Mouse (Mus musculus) testis, postnatal 14 days (tissue): ENCODE results near the gene Zfp428.

Experiments
- DNase-seq: peaks from one replicate; pipeline ENCODE4 v3.0.0; 2021; ENCODE audit warnings: low spot score

Gene Zfp428

DNA sequence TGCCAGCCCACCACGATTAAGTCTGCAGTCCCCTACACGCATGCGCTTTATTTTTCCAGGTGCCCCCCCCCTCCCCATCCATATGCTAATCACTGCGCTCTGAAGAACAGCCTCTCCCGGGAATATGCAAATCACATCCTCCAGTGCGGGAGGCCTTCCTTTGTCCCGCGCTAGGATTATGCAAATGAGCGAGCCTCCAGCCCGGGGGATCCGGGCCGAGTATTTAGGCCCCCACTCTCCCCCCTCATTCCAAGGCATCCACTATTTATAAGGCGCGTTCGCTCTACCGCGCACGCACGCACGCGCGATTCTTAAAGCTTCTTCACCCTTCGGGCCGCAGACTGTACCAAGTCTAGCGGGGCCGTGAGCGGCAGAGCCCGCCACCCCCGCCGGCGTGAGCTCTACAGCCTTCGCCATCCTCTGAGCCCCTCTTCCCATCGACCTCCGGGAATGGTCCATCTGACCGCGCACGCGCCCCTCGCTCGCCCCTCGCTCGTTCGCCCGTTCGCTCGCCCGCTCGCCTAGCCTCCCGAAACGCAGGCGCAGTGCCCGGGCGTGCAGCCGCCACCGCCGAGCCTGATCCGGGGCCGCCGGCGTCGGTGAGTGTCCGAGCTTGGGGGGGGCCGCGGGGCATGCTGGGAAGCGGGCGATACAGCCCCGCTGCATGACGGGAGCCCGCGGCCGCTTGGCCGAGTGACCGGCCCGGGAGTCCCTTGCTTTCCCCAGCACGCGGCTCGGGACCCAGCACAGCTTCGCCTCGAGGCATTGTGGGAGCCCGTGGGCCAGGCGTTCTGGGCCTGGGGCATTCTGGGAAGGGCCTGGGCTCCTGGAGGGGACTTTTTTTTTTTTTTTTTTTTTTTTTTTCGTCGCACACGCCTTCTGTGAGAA lies at the start of gene Zfp428:
TSS of gene Zfp428 (plus strand) at position 169 of the 888 bp plus-strand sequence.
- peak; percentile 90 for DNase-seq

- DNase-seq = no peak
Measured at GRCm38 (mm10) chr7:24457726-24458370, 49.0 kb upstream of the Zfp428 start.

GRCm38 (mm10) chr7:24459440-24459839 lies 47.4 kb upstream of the Zfp428 start:
- DNase-seq = no peak

DNA sequence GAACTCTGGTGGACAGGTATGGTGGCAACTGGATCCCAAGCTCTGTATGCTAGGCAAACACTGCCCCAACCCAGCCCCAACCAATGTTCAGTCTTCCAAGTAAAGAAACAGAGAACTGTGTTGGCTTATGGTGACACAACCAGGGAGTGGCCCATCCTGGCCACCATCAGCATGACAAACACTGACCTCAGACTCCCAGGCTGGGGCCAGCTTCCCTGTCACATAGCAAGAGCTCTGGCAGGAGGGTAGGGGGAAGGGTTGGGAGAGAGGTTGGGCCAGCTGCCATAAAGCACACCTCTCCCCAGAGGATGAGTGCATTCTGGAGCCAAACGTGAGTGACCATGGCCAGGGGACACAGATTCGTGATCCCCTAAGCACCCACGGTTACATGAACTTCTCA lies 47.0 kb upstream of the Zfp428 start:
- no peak for DNase-seq

DNA sequence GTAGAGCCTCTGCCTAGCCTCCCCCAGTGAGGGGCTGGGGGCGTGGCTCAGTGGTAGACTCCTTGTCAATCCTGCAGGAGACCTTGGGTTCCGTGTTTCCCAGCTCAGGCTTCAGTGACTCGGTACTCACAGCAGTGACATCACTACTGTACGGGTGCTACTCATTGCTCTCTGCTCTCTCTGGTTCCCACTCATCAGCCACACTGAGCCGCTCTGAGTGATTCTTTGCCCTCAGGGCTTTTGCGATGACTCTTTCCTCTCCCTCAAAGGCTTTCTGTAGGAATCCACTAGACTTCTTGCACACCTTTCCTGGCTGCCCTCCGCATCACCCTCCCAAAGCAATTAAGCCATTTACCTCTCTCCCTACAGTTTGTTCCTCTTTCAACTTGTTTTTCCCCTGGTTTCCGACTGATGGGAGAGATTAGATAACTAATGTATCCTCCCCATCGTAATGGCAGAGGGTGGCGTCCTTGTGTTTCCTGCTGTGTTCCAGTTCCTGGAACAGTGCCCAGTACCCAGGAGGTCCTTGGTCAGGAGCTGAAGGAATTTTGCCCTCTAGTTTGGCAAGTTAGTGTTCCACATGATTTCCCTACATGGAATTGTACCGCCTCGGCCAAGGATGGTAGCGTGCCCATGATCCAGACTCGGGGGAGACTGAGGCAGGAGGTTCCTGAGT lies 45.3 kb upstream of the Zfp428 start:
- no peak for DNase-seq

DNA sequence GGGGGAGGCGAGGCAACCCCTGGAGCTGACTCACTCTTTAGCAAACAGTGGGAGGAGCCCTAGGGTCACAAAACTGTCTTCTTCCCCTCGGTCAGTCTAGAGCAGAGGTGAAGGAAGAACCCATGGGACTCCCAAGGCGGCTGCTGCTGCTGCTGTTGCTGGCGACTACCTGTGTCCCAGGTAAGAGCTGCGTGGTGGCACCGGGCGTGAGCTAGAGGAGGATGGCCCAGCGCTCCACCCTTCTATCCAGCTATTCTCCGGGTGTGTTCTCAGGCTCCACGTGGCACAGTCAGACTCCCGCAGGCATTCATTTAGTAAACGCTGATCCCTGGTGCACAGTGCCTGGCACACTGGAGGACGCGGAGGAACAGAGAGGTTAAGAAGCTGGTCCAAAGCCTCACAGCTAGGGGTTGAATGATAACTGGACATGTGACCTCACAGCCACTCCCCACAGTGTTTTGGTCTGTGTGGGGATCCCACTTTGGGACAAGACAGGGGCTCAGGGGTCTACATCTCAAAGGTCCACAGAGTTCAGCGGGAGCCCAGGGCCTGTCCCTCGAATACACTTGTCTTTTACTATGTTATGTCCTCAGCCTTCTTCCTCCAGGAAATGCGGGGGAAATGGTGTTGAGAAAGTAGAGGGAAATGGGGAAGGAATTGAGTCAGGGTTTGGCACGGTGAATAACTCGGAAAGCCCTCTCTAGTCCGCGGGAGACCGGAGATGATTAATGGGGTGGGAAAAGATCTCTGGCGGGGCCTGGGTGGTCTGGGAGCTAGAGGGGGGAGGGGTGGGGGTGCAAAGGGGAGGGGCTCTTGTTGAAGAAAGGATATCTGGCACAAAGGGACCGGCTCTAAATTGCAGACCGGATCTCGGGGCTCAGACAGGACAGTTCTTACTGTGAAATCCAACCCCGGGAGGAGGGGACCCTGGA lies 44.2 kb upstream of the Zfp428 start, which contains the start of gene Plaur:
TSS of gene Plaur (plus strand) at position 97 of the 932 bp plus-strand sequence.
- DNase-seq = no peak

GRCm38 (mm10) chr7:24466835-24467234 lies 40.0 kb upstream of the Zfp428 start:
- no peak for DNase-seq

- no peak for DNase-seq
Measured at GRCm38 (mm10) chr7:24467886-24468285, 38.9 kb upstream of the Zfp428 start.

DNA sequence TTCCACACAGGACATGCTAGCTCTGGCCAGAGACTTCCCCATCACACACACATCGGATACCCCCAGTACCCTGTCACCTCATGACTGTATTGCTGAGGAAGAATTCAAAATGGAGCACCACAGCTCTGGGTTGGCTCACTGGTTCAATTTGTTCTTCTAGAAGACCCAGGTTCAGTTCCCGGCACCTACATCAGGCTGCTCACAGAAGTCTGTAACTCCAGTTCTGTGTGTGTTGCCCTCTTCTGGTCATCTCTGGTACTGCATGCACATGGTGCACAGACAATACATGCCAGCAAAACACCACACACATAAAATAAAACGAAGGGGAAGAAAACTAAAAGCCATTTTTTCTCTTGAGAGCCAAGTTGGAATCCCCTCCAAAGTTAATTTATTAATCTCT lies 37.7 kb upstream of the Zfp428 start:
- peak; percentile 62 for DNase-seq

DNA sequence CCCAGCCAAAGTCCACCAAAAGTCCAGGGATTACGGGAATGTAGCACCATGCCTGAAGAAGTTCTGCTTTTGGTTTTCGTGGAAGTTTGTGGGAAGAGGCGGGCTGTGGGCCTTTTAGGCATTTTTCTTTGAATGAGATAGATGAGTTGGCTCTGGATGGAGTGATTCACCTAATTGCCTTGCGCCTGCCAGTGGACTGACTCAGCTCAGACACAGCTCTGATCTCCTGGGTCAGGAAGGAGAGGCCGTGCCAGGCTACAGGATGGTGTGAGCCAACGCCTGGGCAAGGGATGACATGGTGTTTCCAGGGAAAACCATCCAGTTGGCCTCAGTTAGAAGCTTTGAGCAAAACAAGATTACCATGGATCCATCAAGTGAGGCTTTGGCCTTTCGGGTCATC lies 36.5 kb upstream of the Zfp428 start:
- no peak for DNase-seq

DNA sequence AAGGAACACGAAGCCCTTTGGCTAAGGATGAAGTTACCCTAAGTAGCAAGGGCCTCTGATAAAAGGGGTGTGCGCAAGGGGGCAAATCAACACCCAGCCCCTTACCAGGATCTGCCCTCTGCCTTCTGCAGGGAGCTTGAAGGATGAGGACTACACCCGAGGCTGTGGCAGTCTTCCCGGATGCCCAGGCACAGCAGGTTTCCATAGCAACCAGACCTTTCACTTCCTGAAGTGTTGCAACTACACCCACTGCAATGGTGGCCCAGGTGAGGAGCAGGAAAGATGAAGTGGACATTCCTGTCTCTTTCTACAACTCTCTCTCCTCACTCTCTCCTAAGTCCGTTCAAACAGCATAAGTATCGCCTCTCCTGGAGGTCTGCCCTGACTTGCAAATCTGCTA lies 34.4 kb upstream of the Zfp428 start:
- DNase-seq = no peak

- DNase-seq = no peak
Measured at GRCm38 (mm10) chr7:24472937-24473336, 33.9 kb upstream of the Zfp428 start.

DNA sequence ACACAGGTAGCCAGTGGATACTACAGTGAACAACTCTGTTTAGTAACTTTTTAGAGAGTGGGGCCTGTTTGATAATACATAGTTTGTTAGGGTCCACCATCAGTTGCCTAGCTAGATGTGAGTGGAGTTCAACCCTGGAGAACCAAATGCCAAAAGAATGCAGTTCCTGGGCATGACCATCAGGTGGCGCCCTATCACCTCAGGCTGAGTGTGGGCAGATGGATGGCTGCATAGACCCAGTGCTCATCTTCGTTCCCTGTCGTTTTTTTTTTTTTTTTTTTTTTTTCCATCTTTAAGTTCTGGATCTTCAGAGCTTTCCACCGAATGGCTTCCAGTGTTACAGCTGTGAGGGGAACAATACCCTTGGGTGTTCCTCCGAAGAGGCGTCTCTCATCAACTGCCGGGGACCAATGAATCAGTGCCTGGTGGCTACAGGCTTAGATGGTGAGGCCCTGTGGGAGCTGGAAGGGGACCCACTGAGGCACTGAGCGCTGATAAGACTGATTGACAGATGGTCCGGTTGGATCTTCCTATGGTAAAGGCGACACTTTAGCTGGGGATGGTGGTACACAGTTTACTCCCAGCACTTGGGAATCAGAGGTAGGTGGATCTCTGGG lies 32.8 kb upstream of the Zfp428 start:
- peak; percentile 62 for DNase-seq

DNA sequence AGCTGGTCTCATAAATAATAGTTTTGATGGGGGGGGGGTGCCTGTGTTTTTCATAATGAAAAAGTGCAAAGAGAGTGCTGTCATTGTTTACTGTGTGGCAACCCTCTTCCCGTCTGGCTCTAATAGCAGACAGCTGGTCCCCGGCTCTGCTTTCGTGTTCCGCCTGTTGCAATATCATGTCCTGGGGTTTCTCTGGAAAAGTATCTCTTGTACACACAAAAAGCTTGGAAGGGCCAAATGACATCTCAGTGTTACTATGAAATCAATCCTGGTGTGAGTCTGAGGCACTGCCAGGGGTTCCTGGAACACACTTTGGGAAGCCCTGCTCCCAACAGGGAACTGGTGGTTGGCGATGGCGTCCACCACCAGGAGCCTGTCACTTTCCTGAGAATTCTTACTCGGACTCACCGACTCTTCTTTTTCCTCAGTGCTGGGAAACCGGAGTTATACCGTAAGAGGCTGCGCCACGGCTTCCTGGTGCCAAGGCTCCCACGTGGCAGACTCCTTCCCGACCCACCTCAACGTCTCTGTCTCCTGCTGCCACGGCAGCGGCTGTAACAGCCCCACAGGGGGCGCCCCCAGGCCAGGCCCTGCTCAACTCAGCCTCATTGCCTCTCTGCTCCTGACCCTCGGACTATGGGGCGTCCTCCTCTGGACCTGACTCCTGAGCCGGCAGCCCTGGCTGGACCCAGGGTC lies 31.8 kb upstream of the Zfp428 start:
- DNase-seq = no peak

DNA sequence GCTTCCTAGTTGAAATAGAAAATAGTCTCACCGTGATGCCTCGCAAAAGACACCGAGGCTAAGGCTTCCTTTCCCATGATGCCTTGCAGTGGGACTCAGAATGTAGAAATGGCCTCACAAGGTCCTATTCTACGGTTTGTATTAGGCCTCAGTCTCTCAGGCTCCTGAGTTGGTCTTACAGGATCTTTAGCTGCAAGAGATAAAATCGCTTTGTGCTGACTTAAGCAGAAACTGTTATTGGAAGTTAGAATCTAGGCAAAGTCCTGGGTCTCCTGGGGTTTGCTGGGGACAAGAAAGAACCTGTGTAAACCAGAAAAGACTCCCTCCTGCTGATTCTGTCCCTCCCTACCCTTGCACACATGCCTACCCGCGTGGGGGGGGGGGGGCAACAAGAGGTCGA lies 30.5 kb upstream of the Zfp428 start:
- DNase-seq = no peak

DNA sequence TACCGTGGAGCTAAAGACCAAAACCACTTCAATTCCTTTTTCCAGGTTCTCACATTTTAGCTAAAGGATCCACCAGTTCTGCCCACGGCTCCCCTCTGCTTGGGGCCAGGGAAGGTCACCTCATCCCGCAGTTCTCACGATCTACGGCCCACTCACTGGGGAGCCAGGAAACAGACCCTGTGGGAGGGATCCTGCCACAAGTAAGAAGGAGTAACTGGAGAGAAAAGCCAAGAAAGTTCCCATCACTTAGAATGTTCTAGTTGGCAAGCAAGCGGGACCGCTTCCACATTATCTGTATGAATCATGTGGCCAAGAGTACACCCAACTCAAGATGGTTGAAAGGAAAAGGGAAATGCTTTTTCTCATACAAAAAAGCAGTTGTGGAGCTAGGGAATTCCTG lies 29.9 kb upstream of the Zfp428 start:
- DNase-seq = no peak

DNA sequence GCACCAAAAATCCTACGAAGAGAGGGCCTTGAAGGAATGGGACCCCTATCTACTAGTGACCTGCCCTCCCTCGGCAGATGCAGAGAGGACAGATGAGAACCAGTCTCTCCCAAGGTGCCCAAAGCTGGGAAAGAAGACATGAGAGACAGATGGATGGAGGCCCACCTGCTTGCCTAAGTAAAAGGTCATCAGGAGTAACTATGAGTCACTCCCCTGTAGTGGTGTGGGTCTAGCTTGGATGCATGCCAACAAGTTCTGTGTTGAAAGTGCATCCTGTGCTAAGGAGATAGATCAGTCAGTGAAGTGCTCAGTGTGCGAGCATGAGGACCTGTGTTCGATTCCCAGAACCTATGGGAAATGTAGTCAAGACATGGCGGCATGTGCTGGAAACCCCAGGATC lies 27.9 kb upstream of the Zfp428 start:
- no peak for DNase-seq

- DNase-seq = no peak
Measured at GRCm38 (mm10) chr7:24479685-24480084, 27.1 kb upstream of the Zfp428 start.

DNA sequence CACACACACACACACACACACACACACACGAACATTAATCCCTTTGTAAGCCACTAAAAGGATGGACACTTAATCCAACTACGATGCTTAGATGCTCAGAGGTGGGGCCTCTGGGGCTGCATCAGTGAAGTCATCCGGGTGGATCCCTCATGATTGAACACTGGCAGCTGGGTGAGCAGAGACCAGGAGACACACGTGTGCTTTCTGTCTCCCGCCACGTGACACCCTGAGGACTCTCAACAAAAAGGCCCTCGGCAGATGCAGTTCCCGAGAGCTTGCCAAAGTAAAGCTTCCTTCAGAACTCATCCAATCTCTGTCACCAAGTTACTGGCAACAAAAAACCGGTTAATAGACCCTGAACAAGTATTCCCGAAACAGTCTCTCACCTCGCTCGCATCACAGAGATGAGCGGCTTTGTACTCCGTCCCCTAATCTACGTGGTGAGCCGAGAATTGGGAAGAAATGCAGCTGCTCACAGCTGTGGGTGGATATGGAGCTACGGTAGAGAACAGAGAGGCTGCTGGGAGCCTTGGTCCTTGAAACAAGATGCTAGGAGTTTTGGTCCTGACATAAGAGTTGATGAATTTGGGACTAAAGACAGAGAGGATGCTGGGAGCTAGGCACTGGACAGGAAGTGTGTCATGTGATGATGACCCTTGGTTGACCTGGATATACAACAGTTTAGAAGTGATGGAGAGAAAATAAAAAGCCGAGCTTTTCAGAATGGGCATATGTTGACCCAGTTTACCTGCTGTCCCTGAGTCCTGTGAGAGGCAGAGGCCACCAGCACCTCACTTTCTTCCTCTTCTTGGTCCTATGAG lies 26.5 kb upstream of the Zfp428 start:
- DNase-seq = no peak

DNA sequence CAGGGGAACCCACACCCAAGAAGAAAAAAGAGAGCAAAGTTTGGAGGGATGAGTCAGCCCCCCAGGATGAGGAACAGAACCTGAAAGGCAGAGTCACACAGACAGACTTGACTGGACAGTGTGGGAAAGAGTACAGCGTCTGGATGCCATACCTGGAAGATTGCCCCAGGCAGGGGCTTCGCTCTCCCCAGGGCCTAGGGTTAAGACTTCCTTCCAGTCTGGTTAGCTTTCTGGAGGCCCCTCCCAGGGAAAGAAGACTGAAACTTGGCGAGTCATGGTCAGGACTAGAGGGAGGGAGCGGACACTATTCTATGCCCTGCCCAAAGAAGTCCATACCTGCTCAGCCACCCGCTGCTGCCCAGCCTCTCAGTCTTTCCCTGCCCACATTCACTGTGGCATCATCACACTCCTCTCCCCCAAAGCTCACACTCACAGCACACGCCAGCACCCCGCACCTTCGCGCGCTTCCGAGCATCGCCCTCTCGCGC lies 25.8 kb upstream of the Zfp428 start:
- no peak for DNase-seq
